Mouse (Mus musculus): ENCODE results near the gene Apobec3. TPM values are rescaled to one million over a fixed set of nuclear protein-coding genes. Genes with fewer than 3 reads are reported as not detected.
"Not testable (repeated sequence)": the region's sequence is repeated elsewhere in the genome, so short reads cannot be mapped to it uniquely, and the experiment has no call there.

Apobec3 gene
- polyA plus RNA-seq, 1 experiment from 2014 or later = 5.1 TPM

DNA sequence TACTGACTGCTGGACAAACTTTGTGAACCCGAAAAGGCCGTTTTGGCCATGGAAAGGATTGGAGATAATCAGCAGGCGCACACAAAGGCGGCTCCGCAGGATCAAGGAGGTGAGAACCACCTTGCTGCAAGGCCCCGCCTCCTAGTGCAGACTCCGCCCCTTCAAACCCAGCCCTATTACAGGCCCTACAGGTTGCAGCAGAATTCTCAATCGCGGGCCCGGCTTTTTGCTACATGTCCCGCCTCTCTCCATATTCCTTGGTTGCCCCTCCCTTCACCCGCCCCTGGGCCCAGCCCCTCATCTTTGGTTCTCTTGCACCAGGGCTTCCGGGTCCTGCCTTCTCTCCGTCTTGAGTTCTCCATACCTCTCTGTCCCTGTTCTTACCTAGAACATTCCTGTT is 15.4 kb downstream of the Apobec3 start:
- 31% methylated on average over 14 of the region's 14 CpGs for WGBS
- Histone ChIP-seq H3K4me1 (replicated peaks; ENCODE audit: control insufficient read depth, insufficient read depth, low read length) (no peaks in the 10 kb centered on the region), H3K36me3 (ENCODE audit: control insufficient read depth, insufficient read depth) (no peaks in the 10 kb centered on the region), H3K4me3 (ENCODE audit: low read depth, low read length) (no peak overlapping the region), H3K27me3 (replicated peaks; ENCODE audit: control insufficient read depth, insufficient read depth, low read length) (no peaks in the 10 kb centered on the region), H3K27ac (ENCODE audit: low read depth, low read length) (no peak overlapping the region), H3K9ac (ENCODE audit: low read depth, low read length) (no peak overlapping the region), H3K9me3 (ENCODE audit: control insufficient read depth) (no peaks in the 10 kb centered on the region), H3K4me2 (replicated peaks; ENCODE audit: low read depth) (no peak overlapping the region)
- peak; percentile 37 for ATAC-seq
- no peak for TF ChIP-seq CTCF (IDR thresholded peaks at IDR 0.05; ENCODE audit: low read depth)

DNA sequence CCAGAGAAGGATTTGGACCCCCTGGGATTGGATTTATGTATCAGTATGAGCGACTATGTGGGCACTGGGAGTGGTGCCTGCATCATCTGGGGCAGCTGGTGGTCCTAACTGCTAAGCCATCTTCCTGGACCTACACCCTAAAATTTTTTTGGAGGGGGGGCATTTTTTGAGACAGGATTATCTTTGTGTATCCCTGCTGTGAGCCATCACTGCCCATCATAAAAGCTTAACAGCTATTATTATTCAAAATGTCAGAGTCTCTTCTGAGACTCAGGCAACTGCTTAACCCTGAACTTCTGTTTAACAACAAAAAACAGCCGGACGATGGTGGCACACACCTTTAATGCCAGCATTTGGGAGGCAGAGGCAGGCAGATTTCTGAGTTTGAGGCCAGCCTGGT is 17.5 kb downstream of the Apobec3 start:
- H3K4me1 ChIP-seq (replicated peaks; ENCODE audit: control insufficient read depth, insufficient read depth, low read length); H3K27ac ChIP-seq (ENCODE audit: low read depth, low read length); H3K27me3 ChIP-seq (replicated peaks; ENCODE audit: control insufficient read depth, insufficient read depth, low read length); ATAC-seq; H3K9ac ChIP-seq (ENCODE audit: low read depth, low read length); H3K4me3 ChIP-seq (ENCODE audit: low read depth, low read length); H3K9me3 ChIP-seq (ENCODE audit: control insufficient read depth); H3K4me2 ChIP-seq (replicated peaks; ENCODE audit: low read depth); H3K36me3 ChIP-seq (ENCODE audit: control insufficient read depth, insufficient read depth): not testable (repeated sequence)
- WGBS = 92% methylated on average over 3 of the region's 3 CpGs

DNA sequence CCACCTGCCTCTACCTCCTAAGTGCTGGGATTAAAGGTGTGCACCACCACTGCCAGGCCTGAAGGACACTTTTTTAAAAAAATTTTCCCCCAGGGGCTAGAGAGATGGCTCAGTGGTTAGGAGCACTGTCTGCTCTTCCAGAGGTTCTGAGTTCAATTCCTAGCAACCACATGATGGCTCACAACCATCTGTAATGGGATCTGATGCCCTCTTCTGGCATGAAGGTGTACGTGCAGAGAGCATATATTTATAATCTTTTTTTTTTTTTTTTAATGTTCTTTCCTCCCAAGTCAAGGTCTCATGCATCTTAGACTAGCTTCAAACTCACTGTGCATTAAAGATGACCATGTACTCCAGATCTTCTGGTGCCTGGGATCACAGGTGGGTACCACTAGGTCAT is 19.4 kb downstream of the Apobec3 start:
- 65% methylated on average over 1 of the region's 1 CpGs for WGBS
- H3K4me2 ChIP-seq (replicated peaks; ENCODE audit: low read depth); H3K4me3 ChIP-seq (ENCODE audit: low read depth, low read length); H3K27me3 ChIP-seq (replicated peaks; ENCODE audit: control insufficient read depth, insufficient read depth, low read length); ATAC-seq; H3K36me3 ChIP-seq (ENCODE audit: control insufficient read depth, insufficient read depth); H3K27ac ChIP-seq (ENCODE audit: low read depth, low read length); H3K9ac ChIP-seq (ENCODE audit: low read depth, low read length); H3K4me1 ChIP-seq (replicated peaks; ENCODE audit: control insufficient read depth, insufficient read depth, low read length); H3K9me3 ChIP-seq (ENCODE audit: control insufficient read depth): not testable (repeated sequence)
- TF ChIP-seq CTCF (IDR thresholded peaks at IDR 0.05; ENCODE audit: low read depth) = 0 out of 2 replicates have a peak, but pooled peaks have one; percentile 27

DNA sequence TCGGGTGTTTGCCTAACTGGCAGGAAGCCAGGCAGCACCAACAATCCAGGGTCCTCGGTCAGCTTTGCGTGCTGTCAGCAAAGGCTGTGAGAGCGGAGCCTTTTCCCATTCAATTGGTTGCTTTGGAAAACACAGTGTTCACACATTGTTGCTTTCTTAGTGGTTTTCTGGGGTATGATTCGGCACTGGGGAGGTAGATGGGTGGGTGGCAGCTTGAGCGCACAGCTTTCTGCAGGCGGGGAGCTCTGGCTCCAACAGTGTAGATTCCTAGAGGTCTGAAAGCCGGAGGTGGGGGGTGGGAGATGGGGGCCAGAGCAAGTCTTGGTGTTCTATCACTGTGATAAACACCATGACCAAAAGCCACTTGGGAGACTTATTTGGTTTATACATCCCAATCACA is 19.9 kb downstream of the Apobec3 start:
- H3K4me2 ChIP-seq (replicated peaks; ENCODE audit: low read depth) = no peak overlapping the region
- no peak overlapping the region for H3K4me3 ChIP-seq (ENCODE audit: low read depth, low read length)
- H3K4me1 ChIP-seq (replicated peaks; ENCODE audit: control insufficient read depth, insufficient read depth, low read length) = no peaks in the 10 kb centered on the region
- no peak for TF ChIP-seq CTCF (IDR thresholded peaks at IDR 0.05; ENCODE audit: low read depth)
- H3K27me3 ChIP-seq (replicated peaks; ENCODE audit: control insufficient read depth, insufficient read depth, low read length) = no peaks in the 10 kb centered on the region
- H3K9ac ChIP-seq (ENCODE audit: low read depth, low read length) = no peak overlapping the region
- no peaks in the 10 kb centered on the region for H3K36me3 ChIP-seq (ENCODE audit: control insufficient read depth, insufficient read depth)
- no peak overlapping the region for H3K27ac ChIP-seq (ENCODE audit: low read depth, low read length)
- ATAC-seq = no peak
- WGBS = 83% methylated on average over 8 of the region's 8 CpGs
- no peaks in the 10 kb centered on the region for H3K9me3 ChIP-seq (ENCODE audit: control insufficient read depth)

DNA sequence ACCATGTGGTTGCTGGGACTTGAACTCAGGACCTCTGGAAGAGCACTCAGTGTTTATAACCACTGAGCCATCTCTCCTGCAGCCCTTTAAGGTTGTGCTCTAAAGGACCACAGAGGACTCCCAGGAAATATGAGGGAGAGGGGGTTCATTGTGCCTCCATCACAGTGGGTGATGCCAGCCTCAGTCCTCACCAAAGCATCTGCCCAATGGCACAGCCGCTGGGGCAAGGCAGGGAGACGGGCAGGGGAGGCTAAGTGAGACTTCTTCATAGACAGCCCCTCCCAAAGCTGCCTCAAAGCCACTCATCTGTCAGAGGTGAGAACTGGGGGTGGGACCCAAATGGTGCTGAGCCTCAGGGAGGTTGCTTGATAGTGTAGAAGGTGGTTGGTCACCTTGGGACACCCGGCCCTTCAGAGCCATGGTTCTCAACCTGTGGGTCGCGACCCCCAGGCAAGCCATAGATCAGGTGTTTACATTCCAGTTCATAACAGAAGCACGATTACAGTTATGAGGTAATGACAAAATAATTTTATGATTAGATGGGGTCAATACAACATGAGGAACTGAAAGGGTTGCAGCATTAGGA is 22.4 kb downstream of the Apobec3 start:
- no peaks in the 10 kb centered on the region for H3K9me3 ChIP-seq (ENCODE audit: control insufficient read depth)
- ATAC-seq = no peak
- no peak for TF ChIP-seq CTCF (IDR thresholded peaks at IDR 0.05; ENCODE audit: low read depth)
- no peak overlapping the region for H3K4me2 ChIP-seq (replicated peaks; ENCODE audit: low read depth)
- no peaks in the 10 kb centered on the region for H3K4me1 ChIP-seq (replicated peaks; ENCODE audit: control insufficient read depth, insufficient read depth, low read length)
- 0 out of 2 replicates have a peak, but pooled peaks cover 6% of the 10 kb centered on the region for H3K36me3 ChIP-seq (ENCODE audit: control insufficient read depth, insufficient read depth)
- H3K4me3 ChIP-seq (ENCODE audit: low read depth, low read length) = no peak overlapping the region
- no peak overlapping the region for H3K9ac ChIP-seq (ENCODE audit: low read depth, low read length)
- H3K27ac ChIP-seq (ENCODE audit: low read depth, low read length) = no peak overlapping the region
- no peaks in the 10 kb centered on the region for H3K27me3 ChIP-seq (replicated peaks; ENCODE audit: control insufficient read depth, insufficient read depth, low read length)
- 72% methylated on average over 6 of the region's 6 CpGs for WGBS

DNA sequence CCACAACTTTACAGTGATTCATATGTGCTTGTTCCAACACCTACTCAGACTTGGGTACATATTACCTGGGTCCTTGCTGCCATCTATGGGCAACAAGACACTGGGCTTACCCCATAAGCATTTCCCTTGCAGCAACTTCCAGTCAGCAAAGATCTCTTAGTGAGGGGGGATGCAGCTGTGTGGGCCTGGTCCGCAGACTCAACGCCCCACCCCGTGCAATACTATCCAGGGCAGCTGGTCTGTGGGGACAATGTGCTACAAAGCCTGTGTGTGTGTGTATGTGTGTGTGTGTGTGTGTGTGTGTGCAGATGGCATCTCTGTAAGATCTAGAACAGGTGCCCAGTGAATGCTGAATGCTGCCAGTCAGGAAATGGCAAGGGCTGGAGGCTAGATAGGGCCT is 22.9 kb downstream of the Apobec3 start:
- Histone ChIP-seq H3K4me3 (ENCODE audit: low read depth, low read length) (no peak overlapping the region), H3K36me3 (ENCODE audit: control insufficient read depth, insufficient read depth) (0 out of 2 replicates have a peak, but pooled peaks cover 8% of the 10 kb centered on the region), H3K9me3 (ENCODE audit: control insufficient read depth) (no peaks in the 10 kb centered on the region), H3K27me3 (replicated peaks; ENCODE audit: control insufficient read depth, insufficient read depth, low read length) (no peaks in the 10 kb centered on the region), H3K4me1 (replicated peaks; ENCODE audit: control insufficient read depth, insufficient read depth, low read length) (no peaks in the 10 kb centered on the region), H3K27ac (ENCODE audit: low read depth, low read length) (no peak overlapping the region), H3K9ac (ENCODE audit: low read depth, low read length) (no peak overlapping the region), H3K4me2 (replicated peaks; ENCODE audit: low read depth) (no peak overlapping the region)
- 85% methylated on average over 3 of the region's 3 CpGs for WGBS
- ATAC-seq = no peak
- peak; percentile 56 for TF ChIP-seq CTCF (IDR thresholded peaks at IDR 0.05; ENCODE audit: low read depth)

DNA sequence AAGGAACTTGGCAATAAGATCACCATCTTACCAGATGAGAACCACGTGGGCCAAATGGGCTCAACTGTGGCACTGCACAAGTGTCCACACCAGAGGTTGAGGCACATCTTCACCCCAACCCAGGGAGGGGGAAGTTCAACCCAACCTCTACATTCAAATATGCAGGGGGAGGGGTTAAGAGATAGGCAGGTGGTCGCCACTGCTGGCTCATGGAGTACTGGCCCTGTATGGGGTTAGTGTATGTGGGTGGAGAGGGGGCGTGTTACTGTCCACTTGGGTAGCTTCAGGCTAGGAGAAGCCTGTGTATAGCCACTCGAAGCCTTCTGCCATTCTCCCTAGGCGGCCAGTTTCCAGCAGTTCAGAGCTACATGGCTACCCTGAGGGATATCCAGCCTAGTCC is 24.7 kb downstream of the Apobec3 start:
- 77% methylated on average over 5 of the region's 5 CpGs for WGBS

More for the DNA sequence above, 24.7 kb downstream of the Apobec3 start:
- no peak overlapping the region for H3K9ac ChIP-seq (ENCODE audit: low read depth, low read length)
- peaks cover 8% of the 10 kb centered on the region for H3K36me3 ChIP-seq (ENCODE audit: control insufficient read depth, insufficient read depth)
- no peaks in the 10 kb centered on the region for H3K4me1 ChIP-seq (replicated peaks; ENCODE audit: control insufficient read depth, insufficient read depth, low read length)
- no peak for TF ChIP-seq CTCF (IDR thresholded peaks at IDR 0.05; ENCODE audit: low read depth)
- H3K9me3 ChIP-seq (ENCODE audit: control insufficient read depth) = no peaks in the 10 kb centered on the region
- no peak overlapping the region for H3K4me2 ChIP-seq (replicated peaks; ENCODE audit: low read depth)
- ATAC-seq = no peak
- H3K27me3 ChIP-seq (replicated peaks; ENCODE audit: control insufficient read depth, insufficient read depth, low read length) = no peaks in the 10 kb centered on the region
- no peak overlapping the region for H3K4me3 ChIP-seq (ENCODE audit: low read depth, low read length)
- no peak overlapping the region for H3K27ac ChIP-seq (ENCODE audit: low read depth, low read length)

Data from intestine, postnatal 0 days (tissue).